Mouse (Mus musculus) midbrain, embryonic 13.5 days (tissue): Measurements from ENCODE around the gene Tgfb2. TPM values are rescaled to one million over a fixed set of nuclear protein-coding genes. Genes with fewer than 3 reads are reported as not detected.
A peak's percentile ranks its signal among the peaks of the same experiment; 100 is the strongest.

ENCODE experiments used
- ATAC-seq: fragments of 200-750 bp; cut with Nextera tagmentation; 2 replicates; pipeline ENCODE4 v1.8.0; 2017; ENCODE audit warnings: mild to moderate bottlenecking, moderate TSS enrichment, moderate library complexity
- H3K27ac ChIP-seq: fragments of 300-500 bp; sonication (generic); 2 replicates; pipeline ENCODE4 v1.5.1; 2015; ENCODE audit warnings: inconsistent platforms, mild to moderate bottlenecking, moderate library complexity
- H3K27me3 ChIP-seq: fragments of 300-500 bp; sonication (generic); 2 replicates; pipeline ENCODE4 v1.6.1; 2015; ENCODE audit warnings: mild to moderate bottlenecking, inconsistent platforms
- H3K36me3 ChIP-seq: fragments of 300-500 bp; sonication (generic); 2 replicates; pipeline ENCODE4 v1.6.1; 2015; ENCODE audit warnings: mild to moderate bottlenecking, inconsistent platforms
- H3K4me1 ChIP-seq: fragments of 300-500 bp; sonication (generic); replicated peaks from 2 replicates; pipeline ENCODE4 v1.6.1; 2015; ENCODE audit warnings: inconsistent platforms
- H3K4me2 ChIP-seq: fragments of 300-500 bp; sonication (generic); replicated peaks from 2 replicates; pipeline ENCODE4 v1.6.1; 2015; ENCODE audit warnings: moderate library complexity, mild to moderate bottlenecking, inconsistent platforms
- H3K4me3 ChIP-seq: fragments of 300-500 bp; sonication (generic); replicated peaks from 2 replicates; pipeline ENCODE4 v1.5.1; 2015; ENCODE audit warnings: mild to moderate bottlenecking, inconsistent platforms
- H3K9ac ChIP-seq: fragments of 300-500 bp; sonication (generic); replicated peaks from 2 replicates; pipeline ENCODE4 v1.6.1; 2015; ENCODE audit warnings: mild to moderate bottlenecking, inconsistent platforms
- H3K9me3 ChIP-seq: fragments of 300-500 bp; sonication (generic); 2 replicates; pipeline ENCODE4 v1.6.1; 2016; ENCODE audit warnings: mild to moderate bottlenecking, inconsistent platforms
- WGBS: fragments of 180-500 bp; shearing (Covaris S2); methylation state at CpG from one replicate; pipeline ENCODE4 v1.1.7; 2015; 5-methylcytosine and 5-hydroxymethylcytosine counted together
- polyA plus RNA-seq: library from polyadenylated mRNA; unstranded; fragments of >200 nt; fragmentation: Nextera tagmentation; extraction: Ambion mirVana; gene quantifications from 2 replicates; pipeline ENCODE4 v1.2.1, GENCODE M21; 2015

The Tgfb2 gene
- polyA plus RNA-seq, 1 experiment from 2014 or later = 11.1 TPM

DNA sequence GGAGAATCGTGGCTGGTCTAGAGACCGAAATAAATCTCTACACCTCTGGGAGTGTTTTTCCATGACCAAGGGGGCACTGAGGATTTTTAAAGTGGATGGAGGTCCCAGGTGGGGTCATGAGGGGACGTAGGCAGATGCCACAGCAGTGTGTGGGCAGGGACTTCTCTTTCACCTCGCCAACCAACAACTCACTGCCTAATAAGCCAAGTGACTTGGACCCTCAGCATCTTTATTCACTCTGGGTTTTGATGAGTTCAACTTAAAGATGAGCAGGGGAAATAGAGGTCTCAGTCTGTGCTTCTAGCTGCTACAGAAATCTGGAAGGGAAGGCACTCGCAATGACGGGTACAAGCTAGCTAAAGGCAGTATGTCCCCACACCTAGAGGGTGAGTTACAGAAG lies 74.3 kb downstream of the Tgfb2 start:
- H3K27ac ChIP-seq = no peak overlapping the region
- no peak overlapping the region for H3K9ac ChIP-seq
- 86% methylated on average over 6 of the region's 6 CpGs for WGBS
- no peak overlapping the region for H3K4me2 ChIP-seq
- H3K27me3 ChIP-seq = no peaks in the 10 kb centered on the region
- no peak overlapping the region for H3K4me3 ChIP-seq
- H3K9me3 ChIP-seq = no peaks in the 10 kb centered on the region
- peaks cover 7% of the 10 kb centered on the region; the same call in 1 of the 2 replicates for H3K4me1 ChIP-seq
- no peaks in the 10 kb centered on the region for H3K36me3 ChIP-seq
- ATAC-seq = no peak

DNA sequence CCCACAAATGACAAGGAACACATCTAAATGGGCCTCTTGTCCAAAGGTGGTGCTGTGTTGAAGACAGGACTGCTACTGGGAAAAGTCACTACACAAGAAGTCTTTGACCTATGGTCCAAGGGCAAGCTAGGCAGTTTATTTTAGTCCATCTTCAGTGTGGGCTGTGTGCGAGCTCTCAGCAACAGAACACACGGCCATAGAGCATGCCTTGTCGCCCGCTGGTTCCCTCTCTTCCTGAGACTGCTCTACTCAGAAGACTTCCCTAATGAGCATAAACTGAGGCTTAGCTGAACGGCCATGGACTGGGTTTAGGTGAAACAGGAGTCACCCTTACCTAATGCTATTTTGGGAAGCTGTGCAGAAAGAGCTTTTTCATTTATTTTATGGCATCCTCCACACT lies 74.8 kb downstream of the Tgfb2 start:
- ATAC-seq = no peak
- no peaks in the 10 kb centered on the region for H3K27me3 ChIP-seq
- H3K4me2 ChIP-seq = no peak overlapping the region
- H3K36me3 ChIP-seq = no peaks in the 10 kb centered on the region
- H3K9ac ChIP-seq = no peak overlapping the region
- H3K9me3 ChIP-seq = no peaks in the 10 kb centered on the region
- 81% methylated on average over 5 of the region's 5 CpGs for WGBS
- H3K27ac ChIP-seq = no peak overlapping the region
- no peak overlapping the region for H3K4me3 ChIP-seq
- peaks cover 7% of the 10 kb centered on the region; the same call in 1 of the 2 replicates for H3K4me1 ChIP-seq

DNA sequence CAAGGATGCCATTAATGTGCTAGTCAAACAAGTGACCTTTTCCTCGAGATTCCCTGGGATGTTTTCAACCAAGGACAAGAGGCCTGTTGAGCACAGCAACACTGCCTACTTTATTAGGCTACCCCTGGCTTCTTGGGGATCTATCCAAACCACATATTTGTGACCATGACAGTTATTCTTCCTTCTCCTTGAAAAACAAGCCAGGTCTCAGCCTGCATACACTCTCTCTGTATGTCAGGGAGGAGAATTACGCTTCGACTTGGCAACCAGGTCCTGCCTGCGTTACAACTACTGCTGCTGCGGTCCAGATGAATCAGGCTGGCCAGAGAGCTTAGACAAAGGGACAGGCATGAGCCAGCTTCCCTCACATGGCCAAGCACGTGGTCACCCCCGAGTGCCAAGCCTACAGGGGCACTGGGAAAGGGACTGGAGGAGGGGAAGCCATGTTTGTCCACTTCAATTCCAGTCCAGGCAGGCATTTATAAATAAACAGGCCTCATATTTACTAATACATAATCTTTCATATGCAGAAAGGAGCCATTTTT lies 78.3 kb downstream of the Tgfb2 start:
- Histone ChIP-seq H3K27ac (no peak overlapping the region), H3K4me2 (no peak overlapping the region), H3K36me3 (no peaks in the 10 kb centered on the region), H3K4me1 (no peaks in the 10 kb centered on the region), H3K9me3 (no peaks in the 10 kb centered on the region), H3K27me3 (no peaks in the 10 kb centered on the region), H3K4me3 (no peak overlapping the region), H3K9ac (no peak overlapping the region)
- ATAC-seq = no peak
- 90% methylated on average over 7 of the region's 7 CpGs for WGBS

DNA sequence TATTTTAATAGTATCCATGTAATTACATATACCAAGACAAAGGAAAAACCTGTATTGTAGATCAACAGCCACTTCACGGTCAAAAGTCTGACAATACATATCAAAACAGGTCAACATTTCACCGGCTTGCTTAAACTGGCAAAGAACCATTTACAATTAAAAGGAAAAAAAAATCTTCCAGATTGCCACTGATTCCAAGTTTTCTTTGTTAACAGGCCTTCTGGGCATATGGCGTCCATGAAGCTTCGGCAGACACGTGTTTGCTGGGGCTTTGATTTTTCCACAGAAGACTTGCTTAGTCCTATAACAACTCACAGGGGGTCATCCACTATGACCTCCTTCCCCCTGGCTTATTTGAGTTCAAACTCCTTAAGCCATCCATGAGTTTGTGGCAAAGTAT lies 81.3 kb downstream of the Tgfb2 start:
- ATAC-seq = no peak
- no peak overlapping the region for H3K4me3 ChIP-seq
- H3K4me1 ChIP-seq = no peaks in the 10 kb centered on the region
- no peak overlapping the region for H3K4me2 ChIP-seq
- no peak overlapping the region for H3K27ac ChIP-seq
- no peak overlapping the region for H3K9ac ChIP-seq
- WGBS = 74% methylated on average over 5 of the region's 5 CpGs
- no peaks in the 10 kb centered on the region for H3K36me3 ChIP-seq
- H3K9me3 ChIP-seq = no peaks in the 10 kb centered on the region
- H3K27me3 ChIP-seq = no peaks in the 10 kb centered on the region

DNA sequence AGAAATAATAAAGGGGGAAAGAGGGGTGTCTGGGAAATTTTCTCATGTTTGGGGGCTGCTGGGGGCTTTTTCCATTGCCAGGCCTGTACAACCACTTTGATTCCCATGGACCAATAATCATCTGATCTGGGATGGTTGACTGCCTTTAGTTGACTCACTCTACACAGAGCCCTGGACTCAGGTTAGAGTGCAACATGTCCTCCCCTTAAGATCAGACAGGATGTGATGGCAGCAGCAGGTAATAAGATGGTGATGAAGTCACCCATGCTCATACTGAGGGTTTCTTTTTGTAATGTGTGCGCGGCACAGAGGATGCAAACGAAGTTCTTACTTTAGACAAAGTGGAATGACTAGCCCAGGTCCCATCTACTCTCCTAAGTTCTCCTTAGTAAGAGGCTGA lies 84.0 kb downstream of the Tgfb2 start:
- no peaks in the 10 kb centered on the region for H3K4me1 ChIP-seq
- H3K36me3 ChIP-seq = no peaks in the 10 kb centered on the region
- H3K9me3 ChIP-seq = no peaks in the 10 kb centered on the region
- WGBS = 91% methylated on average over 3 of the region's 3 CpGs
- H3K27ac ChIP-seq = no peak overlapping the region
- ATAC-seq = no peak
- no peaks in the 10 kb centered on the region for H3K27me3 ChIP-seq
- no peak overlapping the region for H3K9ac ChIP-seq
- H3K4me2 ChIP-seq = no peak overlapping the region
- no peak overlapping the region for H3K4me3 ChIP-seq

DNA sequence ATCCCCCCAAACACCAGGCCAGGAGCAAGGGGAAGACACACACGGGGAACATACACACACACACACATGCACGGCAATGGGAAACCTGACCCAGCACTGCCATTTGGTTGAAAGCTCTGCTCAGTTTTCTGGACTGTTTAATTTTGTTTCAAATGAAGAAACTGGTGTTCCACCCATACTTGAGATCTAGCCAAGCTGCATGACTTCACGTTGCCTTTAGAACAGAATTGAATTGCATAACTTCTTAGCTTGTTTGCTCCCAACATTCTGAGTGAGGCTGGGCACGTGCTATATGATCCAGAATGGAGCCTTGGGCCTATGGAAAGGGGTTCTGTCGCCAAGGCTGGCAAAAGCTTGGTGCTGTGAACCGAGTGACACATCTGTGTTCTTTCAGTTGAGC lies 87.5 kb downstream of the Tgfb2 start:
- 83% methylated on average over 6 of the region's 6 CpGs for WGBS
- no peak overlapping the region for H3K4me2 ChIP-seq

DNA sequence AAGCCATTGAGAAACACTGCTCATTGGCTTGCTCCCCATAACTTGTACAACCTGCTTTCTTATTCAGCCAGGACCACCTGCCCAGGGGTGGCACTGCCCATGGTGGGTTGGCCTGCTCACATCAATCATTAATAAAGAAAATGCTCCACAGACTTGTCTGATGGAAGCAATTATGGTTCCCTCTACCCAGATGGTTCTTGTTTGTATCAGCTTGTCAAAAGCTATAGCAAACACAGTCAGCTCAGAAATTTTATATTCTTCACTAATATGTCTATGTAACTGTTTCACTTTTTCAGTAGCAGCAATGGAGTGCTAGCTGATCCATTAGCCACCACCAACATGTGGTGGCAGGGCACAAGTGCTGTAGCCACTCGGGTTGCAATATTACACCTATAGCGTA lies 94.4 kb downstream of the Tgfb2 start:
- Histone ChIP-seq H3K9me3 (no peaks in the 10 kb centered on the region), H3K27me3 (no peaks in the 10 kb centered on the region), H3K4me1 (peaks cover 11% of the 10 kb centered on the region), H3K9ac (no peak overlapping the region), H3K4me2 (no peak overlapping the region), H3K4me3 (no peak overlapping the region), H3K27ac (no peak overlapping the region), H3K36me3 (no peaks in the 10 kb centered on the region)
- WGBS = 94% methylated on average over 2 of the region's 2 CpGs
- ATAC-seq = no peak

More for the DNA sequence above, 87.5 kb downstream of the Tgfb2 start:
- H3K27me3 ChIP-seq = no peaks in the 10 kb centered on the region
- H3K27ac ChIP-seq = no peak overlapping the region
- ATAC-seq = no peak
- H3K4me3 ChIP-seq = no peak overlapping the region
- no peaks in the 10 kb centered on the region for H3K36me3 ChIP-seq
- H3K9ac ChIP-seq = no peak overlapping the region
- no peaks in the 10 kb centered on the region for H3K9me3 ChIP-seq
- no peaks in the 10 kb centered on the region for H3K4me1 ChIP-seq

DNA sequence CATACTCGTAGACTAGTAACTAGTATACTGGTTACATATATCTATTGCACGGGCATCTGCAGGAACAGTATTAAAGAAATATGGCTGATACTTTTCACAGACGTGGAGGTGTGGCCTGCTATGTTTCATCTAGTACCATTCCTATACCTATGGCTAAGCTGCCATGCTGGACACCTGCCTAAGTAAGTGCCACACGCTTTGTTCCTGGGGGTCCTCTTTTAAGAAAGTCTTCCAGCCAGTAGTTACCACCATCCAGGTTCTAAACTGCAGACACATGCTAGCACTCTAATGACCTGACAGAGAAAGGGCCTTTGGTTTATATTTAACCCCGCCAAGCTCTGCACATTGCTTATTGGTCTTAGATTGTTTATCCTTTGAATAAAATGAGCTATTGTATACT lies 95.3 kb downstream of the Tgfb2 start:
- Histone ChIP-seq H3K27ac (no peak overlapping the region), H3K4me2 (no peak overlapping the region), H3K4me3 (no peak overlapping the region), H3K9ac (no peak overlapping the region), H3K9me3 (no peaks in the 10 kb centered on the region), H3K36me3 (no peaks in the 10 kb centered on the region), H3K27me3 (no peaks in the 10 kb centered on the region), H3K4me1 (peaks cover 11% of the 10 kb centered on the region)
- 95% methylated on average over 5 of the region's 5 CpGs for WGBS
- ATAC-seq = 0 out of 2 replicates have a peak, but pooled peaks have one; percentile 14

DNA sequence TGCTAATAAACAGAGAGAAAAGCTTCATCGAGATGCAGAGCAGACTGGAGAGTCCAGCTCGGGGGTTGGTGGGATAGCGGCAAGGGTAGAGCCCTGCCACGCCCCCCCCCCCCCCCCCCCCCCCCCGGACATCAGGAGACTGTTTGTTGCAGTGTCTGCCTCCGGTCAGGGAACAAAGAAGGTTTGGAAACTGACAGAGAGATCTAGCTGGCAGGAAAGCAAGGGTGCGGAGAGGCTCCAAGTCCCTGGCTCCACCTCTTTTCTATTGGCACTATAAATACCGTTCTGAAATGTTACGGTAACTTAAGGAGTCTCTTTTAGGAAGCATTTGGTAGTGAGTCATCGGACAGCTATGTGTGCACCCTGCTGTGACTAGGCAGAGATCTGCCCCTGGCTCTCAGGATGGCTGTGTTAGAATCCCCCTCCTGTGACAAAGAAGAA lies 96.0 kb downstream of the Tgfb2 start:
- H3K27me3 ChIP-seq = no peaks in the 10 kb centered on the region
- peak; percentile 75 for ATAC-seq
- 7% methylated on average over 9 of the region's 10 CpGs for WGBS
- peak overlapping the region; percentile 39 for H3K4me2 ChIP-seq
- no peaks in the 10 kb centered on the region for H3K36me3 ChIP-seq
- no peak overlapping the region for H3K27ac ChIP-seq
- no peaks in the 10 kb centered on the region for H3K9me3 ChIP-seq
- H3K4me3 ChIP-seq = no peak overlapping the region
- H3K4me1 ChIP-seq = peaks cover 11% of the 10 kb centered on the region
- 0 out of 2 replicates have a peak overlapping the region, but pooled peaks have one; percentile 1 for H3K9ac ChIP-seq

DNA sequence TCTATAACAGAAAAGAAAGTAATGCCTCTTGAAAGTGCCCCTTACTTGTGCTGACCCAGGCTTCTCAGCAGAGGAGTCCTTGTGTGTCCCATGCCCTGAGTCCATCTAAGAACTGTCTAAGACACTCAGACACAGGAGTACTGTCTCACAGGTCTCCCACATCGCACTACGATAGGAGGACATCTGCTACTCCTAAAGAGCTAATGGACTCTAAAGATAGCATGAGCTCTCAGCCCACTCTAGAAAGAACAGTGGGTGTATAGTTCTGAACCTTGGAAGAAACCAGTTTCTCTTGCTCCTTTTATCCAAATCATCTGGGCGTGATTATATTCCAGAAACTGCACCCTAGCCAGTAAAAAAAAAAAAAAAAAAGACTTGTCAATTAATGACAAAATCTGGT lies 97.7 kb downstream of the Tgfb2 start:
- Histone ChIP-seq H3K27me3 (no peaks in the 10 kb centered on the region), H3K4me1 (peaks cover 11% of the 10 kb centered on the region), H3K9ac (no peak overlapping the region), H3K4me3 (no peak overlapping the region), H3K36me3 (no peaks in the 10 kb centered on the region), H3K27ac (no peak overlapping the region), H3K9me3 (no peaks in the 10 kb centered on the region), H3K4me2 (no peak overlapping the region)
- 94% methylated on average over 3 of the region's 3 CpGs for WGBS
- no peak for ATAC-seq

DNA sequence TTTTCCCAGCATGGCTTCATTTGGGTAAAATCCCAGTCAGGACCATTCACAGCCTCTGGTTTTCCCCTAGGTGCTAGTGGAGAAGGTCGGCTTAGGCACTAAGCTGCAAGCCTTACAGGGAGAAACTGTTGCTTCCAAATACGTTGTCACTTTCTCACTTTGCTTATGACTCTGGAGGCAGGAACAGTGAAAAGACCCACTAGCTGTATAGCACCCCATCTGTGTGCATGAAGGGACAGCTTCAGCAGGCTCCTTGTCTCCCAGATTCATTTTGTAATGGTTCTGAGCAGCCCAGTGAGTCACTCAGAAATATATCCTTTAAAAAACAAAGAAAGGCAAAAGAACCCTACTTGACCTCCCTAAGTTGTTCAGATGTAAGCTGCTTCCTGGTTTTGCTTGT lies 100.2 kb downstream of the Tgfb2 start:
- Histone ChIP-seq H3K4me1 (peaks cover 17% of the 10 kb centered on the region), H3K36me3 (no peaks in the 10 kb centered on the region), H3K27me3 (no peaks in the 10 kb centered on the region), H3K4me3 (no peak overlapping the region), H3K9me3 (no peaks in the 10 kb centered on the region), H3K4me2 (no peak overlapping the region), H3K9ac (no peak overlapping the region), H3K27ac (no peak overlapping the region)
- WGBS = 65% methylated on average over 2 of the region's 2 CpGs
- no peak for ATAC-seq

DNA sequence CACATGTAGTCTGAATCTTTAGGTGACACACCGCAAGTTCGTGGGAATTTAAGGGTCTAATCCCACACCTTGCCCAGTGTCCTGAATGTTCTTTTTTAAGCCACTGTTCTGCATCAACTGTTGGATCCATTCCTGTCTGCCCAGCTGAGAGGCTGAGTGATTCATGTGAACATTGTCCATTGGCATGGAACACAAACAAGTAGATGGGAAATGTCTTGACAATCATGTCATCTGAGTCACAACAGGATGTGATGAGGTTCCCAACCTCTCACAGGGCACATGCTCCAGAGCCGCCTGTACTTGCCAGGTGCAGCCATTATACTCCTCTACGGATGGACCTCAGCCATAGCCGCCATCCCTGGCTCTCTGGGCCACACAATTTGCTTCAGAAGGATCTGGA lies 101.7 kb downstream of the Tgfb2 start:
- no peak for ATAC-seq
- 0 out of 2 replicates have a peak, but pooled peaks cover 8% of the 10 kb centered on the region for H3K4me1 ChIP-seq
- no peaks in the 10 kb centered on the region for H3K27me3 ChIP-seq
- H3K4me2 ChIP-seq = no peak overlapping the region
- WGBS = 94% methylated on average over 5 of the region's 5 CpGs
- H3K9ac ChIP-seq = no peak overlapping the region
- H3K4me3 ChIP-seq = no peak overlapping the region
- H3K27ac ChIP-seq = no peak overlapping the region
- H3K9me3 ChIP-seq = no peaks in the 10 kb centered on the region
- H3K36me3 ChIP-seq = no peaks in the 10 kb centered on the region

DNA sequence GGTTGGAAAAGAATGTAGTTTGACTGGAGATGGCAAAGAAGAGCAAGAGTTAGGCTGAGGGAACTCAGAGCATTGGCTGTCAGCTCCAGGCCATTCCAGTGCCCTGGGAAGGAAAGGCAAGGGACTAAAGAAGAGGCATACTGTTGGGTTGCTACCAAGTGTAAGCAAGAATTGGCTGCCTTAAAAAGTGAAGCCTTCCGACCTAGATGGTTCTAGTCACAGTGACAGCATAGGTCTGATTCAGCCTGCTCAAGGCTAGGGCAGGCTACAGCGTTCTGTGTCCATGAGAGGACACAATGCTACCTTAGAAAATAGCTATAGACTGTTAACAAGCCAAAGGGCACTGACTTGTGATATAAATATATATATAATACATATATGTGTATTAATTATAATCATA lies 117.6 kb downstream of the Tgfb2 start:
- Histone ChIP-seq H3K27ac (no peak overlapping the region), H3K4me1 (no peaks in the 10 kb centered on the region), H3K4me2 (no peak overlapping the region), H3K9me3 (no peaks in the 10 kb centered on the region), H3K27me3 (no peaks in the 10 kb centered on the region), H3K4me3 (no peak overlapping the region), H3K36me3 (no peaks in the 10 kb centered on the region), H3K9ac (no peak overlapping the region)
- WGBS = 88% methylated on average over 2 of the region's 2 CpGs
- no peak for ATAC-seq
